Mouse (Mus musculus): Measurements from ENCODE around the gene Spast.
"Not testable (repeated sequence)": the region's sequence is repeated elsewhere in the genome, so short reads cannot be mapped to it uniquely, and the experiment has no call there.

Spast gene

DNA sequence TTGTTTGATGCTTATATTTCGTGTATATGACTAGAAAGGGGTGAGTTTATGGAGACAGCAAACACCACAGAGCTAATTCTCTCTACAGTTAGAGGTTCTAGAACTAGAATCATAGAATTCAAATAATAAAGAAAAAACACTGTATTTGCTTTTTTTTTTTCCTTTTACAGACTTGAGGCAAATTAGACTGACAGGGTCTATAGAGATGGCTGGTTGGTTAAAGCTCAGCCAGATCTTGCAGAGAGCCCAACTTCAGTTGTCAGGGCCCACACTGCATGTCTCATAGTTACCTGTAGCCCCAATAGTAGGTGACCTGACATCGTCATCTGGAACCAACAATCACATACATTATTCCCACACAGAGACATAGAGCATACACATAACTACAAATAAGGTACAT is 14.9 kb upstream of the Spast start, which contains the start of gene Dpy30:
Gene Dpy30 (minus strand): TSS at position 101 of the 400 bp plus-strand sequence.
- in situ Hi-C loops (cut with MboI, MseI), result loop anchor here (5.0 to 25.0 kb wide), 2 partner anchors 78 to 688 kb away; partner anchors contain the start of gene Ltbp1 (in 1 of the 2)

DNA sequence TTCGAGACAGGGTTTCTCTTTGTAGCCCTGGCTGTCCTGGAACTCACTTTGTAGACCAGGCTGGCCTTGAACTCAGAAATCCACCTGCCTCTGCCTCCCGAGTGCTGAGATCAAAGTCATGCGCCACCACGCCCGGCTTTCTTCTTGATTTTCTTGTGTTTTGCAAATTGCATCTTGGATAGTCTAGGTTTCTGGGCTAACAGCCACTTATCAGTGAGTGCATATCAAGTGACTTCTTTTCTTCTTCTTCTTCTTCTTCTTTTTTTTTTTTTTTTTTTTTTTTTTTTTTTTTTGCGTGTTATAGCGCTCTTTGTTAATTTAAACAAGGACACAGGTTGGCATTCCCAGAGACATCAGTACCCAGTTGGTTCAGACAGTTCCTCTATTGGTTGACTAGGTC is 11.6 kb upstream of the Spast start:
- in situ Hi-C loops (cut with MboI, MseI), result not testable (repeated sequence)

GRCm38 (mm10) chr17:74328146-74328545 is 10.6 kb upstream of the Spast start:
- in situ Hi-C loops (cut with MboI, MseI), result not testable (repeated sequence)

DNA sequence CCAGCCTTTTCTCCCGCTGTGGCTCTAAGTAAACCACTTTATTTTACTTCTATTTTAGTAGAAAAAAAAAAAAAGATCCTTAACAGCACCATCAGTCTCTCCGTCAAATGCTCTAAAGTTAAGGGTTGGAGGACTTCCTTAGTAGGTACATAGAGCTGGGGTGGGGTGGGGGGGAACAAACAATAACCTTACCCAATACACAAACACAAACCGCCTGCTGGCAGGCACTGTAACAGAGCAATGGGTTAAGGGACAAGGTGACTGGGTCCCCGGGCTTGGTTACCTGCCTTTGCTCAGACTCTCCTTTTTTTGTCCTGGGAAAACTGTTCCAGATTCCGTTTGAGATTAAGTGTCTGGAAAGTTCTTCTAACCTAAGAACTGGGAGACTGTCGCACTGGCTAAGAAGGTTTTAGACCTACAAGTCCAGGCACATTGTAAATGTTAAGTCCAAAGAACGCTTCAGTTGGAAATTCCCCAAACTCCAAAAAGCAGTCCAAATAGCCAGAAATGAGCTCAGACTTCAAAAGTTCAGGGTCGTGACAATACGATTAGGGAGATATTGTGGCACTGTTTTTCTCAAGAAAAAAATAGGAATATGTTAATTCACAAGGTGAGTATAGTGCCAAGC is 7.6 kb upstream of the Spast start:
- in situ Hi-C loops (cut with MboI, MseI), result no loop called here

GRCm38 (mm10) chr17:74338225-74338931 is 409 bp upstream of the Spast start:
- in situ Hi-C loops (cut with MboI, MseI), result no loop called here

GRCm38 (mm10) chr17:74341151-74341550 is 2.4 kb downstream of the Spast start:
- in situ Hi-C loops (cut with MboI, MseI), result loop anchor here in 1 of 2 experiments (5.0 kb wide), 1 partner anchor 56 kb away; the partner anchor contains the start of gene Slc30a6

GRCm38 (mm10) chr17:74363592-74363991 is 24.8 kb downstream of the Spast start:
- in situ Hi-C loops (cut with MboI, MseI), result no loop called here

DNA sequence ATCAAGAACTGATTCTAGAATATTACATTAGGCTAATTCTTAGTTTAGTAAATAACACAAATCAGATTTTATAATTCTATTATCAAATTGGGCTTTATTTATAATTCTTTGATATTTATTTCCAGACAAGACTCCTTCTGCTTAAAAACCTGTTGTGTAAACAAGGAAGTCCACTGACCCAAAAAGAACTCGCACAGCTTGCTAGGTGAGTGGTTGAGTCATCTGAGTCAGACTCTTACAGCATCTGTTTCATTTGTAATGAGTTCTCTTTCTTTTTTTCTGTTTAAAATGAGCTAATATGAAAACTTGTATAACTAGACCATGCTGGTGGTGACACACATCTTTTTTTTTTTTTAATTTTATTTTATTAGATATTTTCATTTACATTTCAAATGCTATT is 38.1 kb downstream of the Spast start:
- in situ Hi-C loops (cut with MboI, MseI), result no loop called here

DNA sequence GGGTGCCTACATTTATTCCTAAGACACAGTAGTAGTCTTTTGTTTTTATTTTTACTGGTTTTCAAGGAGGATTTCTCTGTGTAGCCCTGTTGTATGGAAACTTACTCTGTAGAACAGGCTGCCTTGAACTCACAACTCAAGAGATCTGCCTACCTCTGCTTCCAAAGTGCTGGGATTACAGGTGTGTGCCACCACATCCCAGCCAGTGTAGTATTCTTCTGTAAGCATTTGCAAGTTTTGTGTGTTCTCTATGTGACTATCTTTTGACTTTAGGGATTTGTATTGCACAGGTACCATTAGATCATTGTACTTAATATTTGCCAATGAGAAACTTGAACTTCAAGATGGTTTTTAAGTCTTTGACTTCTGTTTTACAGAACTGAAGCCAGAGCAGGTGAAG is 47.9 kb downstream of the Spast start:
- in situ Hi-C loops (cut with MboI, MseI), result no loop called here

DNA sequence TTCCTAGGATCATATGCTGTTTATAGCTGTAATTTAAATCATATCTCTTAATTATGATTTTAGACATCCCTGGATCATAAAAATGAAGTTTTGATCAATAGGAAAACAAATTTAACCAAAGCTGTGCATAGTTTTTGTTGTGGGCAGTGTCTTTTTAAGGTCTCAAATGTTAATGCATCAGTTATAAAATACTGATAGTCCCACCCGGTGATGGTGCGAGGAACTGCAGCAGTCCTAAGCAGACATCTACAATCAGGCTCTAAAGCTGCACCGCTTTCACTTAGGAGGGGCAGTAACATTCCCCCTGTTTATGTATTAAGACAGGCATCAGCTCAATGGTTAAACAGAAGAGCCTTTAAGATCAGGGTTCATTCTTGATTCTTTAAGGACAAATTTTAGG is 51.1 kb downstream of the Spast start:
- in situ Hi-C loops (cut with MboI, MseI), result no loop called here

DNA sequence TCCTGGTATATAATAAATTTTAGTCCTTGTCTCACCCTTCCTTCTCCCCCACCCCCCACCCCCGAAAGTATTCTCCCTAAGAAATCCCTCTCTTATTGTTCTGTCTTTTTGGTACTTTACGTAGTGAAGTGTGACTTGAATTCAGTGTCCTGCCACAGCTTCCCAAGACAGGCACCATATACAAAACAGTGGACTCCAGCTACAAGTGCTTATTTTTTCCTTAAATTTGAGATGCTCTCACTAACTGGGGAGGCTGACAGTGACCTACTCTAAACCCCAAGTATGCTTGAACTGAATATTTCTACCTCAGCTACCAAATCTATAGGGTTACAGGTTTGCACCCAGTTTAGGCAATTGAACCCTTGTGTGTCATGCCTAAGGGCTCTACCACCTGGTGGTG is 55.6 kb downstream of the Spast start:
- in situ Hi-C loops (cut with MboI, MseI), result no loop called here

DNA sequence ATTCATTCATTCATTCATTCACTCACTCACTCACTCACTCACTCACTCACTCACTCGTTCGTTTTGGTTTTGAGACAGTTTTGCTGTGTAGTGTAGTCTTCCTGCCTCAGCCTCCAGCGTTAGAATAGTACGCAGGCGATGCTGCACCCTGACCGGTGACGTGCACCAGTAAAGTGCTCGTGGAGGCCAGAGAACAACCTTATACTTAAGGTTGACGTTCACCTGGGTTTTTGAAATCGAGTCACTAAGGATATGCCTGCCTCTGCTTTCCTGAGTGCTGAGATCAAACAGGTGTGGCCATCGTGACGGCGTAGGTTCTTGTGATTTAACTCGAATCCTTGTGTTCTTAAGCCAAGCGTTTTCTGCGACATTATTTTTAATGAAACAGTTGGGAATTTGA is 56.1 kb downstream of the Spast start:
- in situ Hi-C loops (cut with MboI, MseI), result loop anchor here in 1 of 2 experiments (5.0 kb wide), 1 partner anchor 53 kb away; no protein-coding TSS in a partner anchor

GRCm38 (mm10) chr17:74395383-74396065 is 56.7 kb downstream of the Spast start, which contains the start of gene Slc30a6:
Gene Slc30a6, plus strand, starts transcription at chr17:74395608.
- in situ Hi-C loops (cut with MboI, MseI), result loop anchor here in 1 of 2 experiments (5.0 kb wide), 1 partner anchor 53 kb away; no protein-coding TSS in a partner anchor

- in situ Hi-C loops (cut with MboI, MseI), result loop anchor here in 1 of 2 experiments (5.0 kb wide), 1 partner anchor 54 kb away; no protein-coding TSS in a partner anchor
Measured at GRCm38 (mm10) chr17:74396766-74397165, 58.0 kb downstream of the Spast start.

- in situ Hi-C loops (cut with MboI, MseI), result loop anchor here in 1 of 2 experiments (5.0 kb wide), 1 partner anchor 55 kb away; no protein-coding TSS in a partner anchor
Measured at GRCm38 (mm10) chr17:74397173-74397572, 58.4 kb downstream of the Spast start.

GRCm38 (mm10) chr17:74402486-74403222 is 63.9 kb downstream of the Spast start:
- in situ Hi-C loops (cut with MboI, MseI), result loop anchor here in 1 of 2 experiments (5.0 kb wide), 1 partner anchor 80 kb away; the partner anchor contains the start of gene Dpy30

- in situ Hi-C loops (cut with MboI, MseI), result no loop called here
Measured at GRCm38 (mm10) chr17:74406487-74406886, 67.7 kb downstream of the Spast start.

GRCm38 (mm10) chr17:74409722-74410121 is 70.9 kb downstream of the Spast start:
- in situ Hi-C loops (cut with MboI, MseI), result no loop called here

GRCm38 (mm10) chr17:74413324-74413723 is 74.5 kb downstream of the Spast start:
- in situ Hi-C loops (cut with MboI, MseI), result no loop called here

- in situ Hi-C loops (cut with MboI, MseI), result no loop called here
Measured at GRCm38 (mm10) chr17:74414671-74415070, 75.9 kb downstream of the Spast start.

DNA sequence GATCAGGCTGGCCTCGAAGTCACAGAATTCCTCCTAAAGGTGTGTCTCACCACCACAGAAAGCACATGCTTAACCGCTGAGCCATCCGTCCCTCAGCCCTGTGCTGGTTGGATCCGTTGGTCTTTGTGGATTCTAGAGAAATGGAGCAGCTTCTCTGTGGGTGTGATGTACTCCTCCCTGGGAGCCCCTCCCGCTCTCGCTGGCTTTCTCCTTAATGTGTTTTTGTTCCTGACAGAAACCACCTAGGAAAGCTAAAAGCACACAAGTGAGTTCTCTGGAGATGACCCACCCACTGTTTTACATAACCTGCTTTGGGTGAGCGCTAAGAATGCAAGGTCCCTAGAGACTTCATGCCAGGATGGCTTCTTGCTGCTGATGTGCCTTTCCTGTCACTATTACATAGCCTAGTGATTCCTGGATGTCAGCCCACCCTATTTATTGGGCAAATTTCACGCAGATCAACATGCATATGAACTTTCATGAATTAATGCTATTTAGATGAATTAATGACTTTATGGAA is 78.1 kb downstream of the Spast start:
- in situ Hi-C loops (cut with MboI, MseI), result no loop called here

Data from T-helper 17 cell (primary cell).